Mouse (Mus musculus) limb, embryonic 13.5 days (tissue): ENCODE measurements around the gene Rgr. TPM values are rescaled to one million over a fixed set of nuclear protein-coding genes. Genes with fewer than 3 reads are reported as not detected.
"Not testable (repeated sequence)": the region's sequence is repeated elsewhere in the genome, so short reads cannot be mapped to it uniquely, and the experiment has no call there.

ENCODE experiments used
- ATAC-seq: fragments of 200-750 bp; cut with Nextera tagmentation; 2 replicates; pipeline ENCODE4 v1.8.0; 2017; ENCODE audit warnings: low read depth, moderate number of reproducible peaks, moderate TSS enrichment; ENCODE audit not compliant: low FRiP score
- H3K27ac ChIP-seq: fragments of 300-500 bp; sonication (generic); 2 replicates; pipeline ENCODE4 v1.5.1; 2015; ENCODE audit warnings: inconsistent platforms, mild to moderate bottlenecking, moderate library complexity
- H3K27me3 ChIP-seq: fragments of 300-500 bp; sonication (generic); 2 replicates; pipeline ENCODE4 v1.6.1; 2015; ENCODE audit warnings: mild to moderate bottlenecking, inconsistent platforms
- H3K36me3 ChIP-seq: fragments of 300-500 bp; sonication (generic); 2 replicates; pipeline ENCODE4 v1.6.1; 2015; ENCODE audit warnings: inconsistent platforms, mild to moderate bottlenecking, moderate library complexity
- H3K4me1 ChIP-seq: fragments of 300-500 bp; sonication (generic); 2 replicates; pipeline ENCODE4 v1.6.1; 2015; ENCODE audit warnings: inconsistent platforms
- H3K4me2 ChIP-seq: fragments of 300-500 bp; sonication (generic); replicated peaks from 2 replicates; pipeline ENCODE4 v1.6.1; 2015; ENCODE audit warnings: inconsistent platforms, mild to moderate bottlenecking, moderate library complexity
- H3K4me3 ChIP-seq: fragments of 300-500 bp; sonication (generic); 2 replicates; pipeline ENCODE4 v1.5.1; 2015; ENCODE audit warnings: moderate library complexity, mild to moderate bottlenecking, inconsistent platforms
- H3K9ac ChIP-seq: fragments of 300-500 bp; sonication (generic); 2 replicates; pipeline ENCODE4 v1.6.1; 2015; ENCODE audit warnings: mild to moderate bottlenecking, inconsistent platforms
- H3K9me3 ChIP-seq: fragments of 300-500 bp; sonication (generic); 2 replicates; pipeline ENCODE4 v1.6.1; 2016; ENCODE audit warnings: inconsistent platforms
- WGBS: fragments of 180-500 bp; shearing (Covaris S2); methylation state at CpG from one replicate; pipeline ENCODE4 v1.1.7; 2015; 5-methylcytosine and 5-hydroxymethylcytosine counted together
- polyA plus RNA-seq: library from polyadenylated mRNA; unstranded; fragments of >200 nt; fragmentation: Nextera tagmentation; extraction: Ambion mirVana; gene quantifications from 2 replicates; pipeline ENCODE4 v1.2.1, GENCODE M21; 2015

Gene Rgr
- polyA plus RNA-seq, 1 experiment from 2014 or later = 0.15 TPM

DNA sequence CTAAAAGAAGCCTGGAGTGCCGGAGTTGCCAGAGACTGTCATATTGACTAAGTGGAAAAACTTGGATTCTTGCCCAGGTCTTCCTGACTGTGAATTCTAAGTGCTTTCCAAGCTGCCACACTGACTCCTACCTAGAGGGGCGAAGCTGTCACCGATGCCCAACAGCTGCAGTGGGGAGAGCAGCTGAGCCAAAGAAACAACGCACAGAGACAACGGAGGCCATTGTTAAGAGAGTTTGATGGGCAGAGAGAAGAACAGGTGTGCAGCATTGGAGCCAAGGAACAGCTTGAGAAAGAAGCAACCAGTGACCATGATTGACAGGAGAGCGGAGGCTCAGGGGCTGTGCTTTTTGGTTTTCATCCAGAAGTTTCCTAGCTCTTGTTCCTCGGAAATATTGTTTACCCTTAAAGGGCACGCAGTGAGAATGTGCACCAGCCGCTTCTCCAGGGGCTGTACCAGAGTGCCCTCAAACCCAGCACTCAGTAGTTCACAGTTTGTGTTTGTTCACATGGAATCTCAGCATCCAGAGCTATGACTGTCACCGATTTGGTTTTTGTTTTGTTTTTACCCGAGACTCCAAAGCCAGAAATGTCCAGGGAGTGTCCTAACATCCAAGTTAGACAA lies 16.2 kb downstream of the Rgr start:
- Histone ChIP-seq H3K27me3 (no peaks in the 10 kb centered on the region), H3K9me3 (no peaks in the 10 kb centered on the region), H3K27ac (no peak overlapping the region), H3K4me2 (no peak overlapping the region), H3K4me3 (no peak overlapping the region), H3K4me1 (no peaks in the 10 kb centered on the region), H3K9ac (no peak overlapping the region), H3K36me3 (no peaks in the 10 kb centered on the region)
- 76% methylated on average over 11 of the region's 11 CpGs for WGBS
- ATAC-seq = peak; percentile 81

DNA sequence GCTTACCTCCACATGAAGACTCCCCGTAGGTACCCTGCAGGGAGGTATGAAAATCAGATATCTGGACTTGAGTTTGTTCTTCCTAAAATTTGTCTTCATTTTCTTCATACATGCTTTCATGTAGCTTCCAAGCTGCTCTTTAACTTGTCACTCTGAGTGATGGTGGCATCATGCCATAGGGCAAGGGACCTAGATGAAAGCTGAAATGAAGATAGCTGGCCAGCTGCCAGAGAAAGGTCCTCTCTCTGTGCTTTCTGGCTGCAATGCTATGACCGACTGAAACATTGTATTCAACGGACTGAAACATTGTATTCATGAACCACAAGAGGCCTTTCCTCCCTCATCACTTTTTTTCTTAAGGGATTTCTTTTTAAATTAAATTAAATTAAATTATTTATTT lies 20.2 kb downstream of the Rgr start:
- WGBS = 88% methylated on average over 3 of the region's 3 CpGs
- Histone ChIP-seq H3K9ac (no peak overlapping the region), H3K27me3 (no peaks in the 10 kb centered on the region), H3K4me3 (no peak overlapping the region), H3K27ac (no peak overlapping the region), H3K9me3 (no peaks in the 10 kb centered on the region), H3K36me3 (no peaks in the 10 kb centered on the region), H3K4me2 (no peak overlapping the region), H3K4me1 (no peaks in the 10 kb centered on the region)
- ATAC-seq = no peak

GRCm38 (mm10) chr14:37027951-37028350 lies 20.8 kb downstream of the Rgr start:
- Histone ChIP-seq H3K9ac (no peak overlapping the region), H3K36me3 (no peaks in the 10 kb centered on the region), H3K4me3 (no peak overlapping the region), H3K4me2 (no peak overlapping the region), H3K27ac (no peak overlapping the region), H3K4me1 (no peaks in the 10 kb centered on the region), H3K27me3 (no peaks in the 10 kb centered on the region), H3K9me3 (no peaks in the 10 kb centered on the region)
- ATAC-seq = no peak
- 87% methylated on average over 3 of the region's 3 CpGs for WGBS

GRCm38 (mm10) chr14:37027248-37027933 lies 21.4 kb downstream of the Rgr start:
- Histone ChIP-seq H3K27me3 (no peaks in the 10 kb centered on the region), H3K36me3 (no peaks in the 10 kb centered on the region), H3K4me1 (no peaks in the 10 kb centered on the region), H3K9ac (no peak overlapping the region), H3K4me2 (no peak overlapping the region), H3K4me3 (no peak overlapping the region), H3K27ac (no peak overlapping the region), H3K9me3 (no peaks in the 10 kb centered on the region)
- ATAC-seq = no peak
- 76% methylated on average over 4 of the region's 4 CpGs for WGBS

DNA sequence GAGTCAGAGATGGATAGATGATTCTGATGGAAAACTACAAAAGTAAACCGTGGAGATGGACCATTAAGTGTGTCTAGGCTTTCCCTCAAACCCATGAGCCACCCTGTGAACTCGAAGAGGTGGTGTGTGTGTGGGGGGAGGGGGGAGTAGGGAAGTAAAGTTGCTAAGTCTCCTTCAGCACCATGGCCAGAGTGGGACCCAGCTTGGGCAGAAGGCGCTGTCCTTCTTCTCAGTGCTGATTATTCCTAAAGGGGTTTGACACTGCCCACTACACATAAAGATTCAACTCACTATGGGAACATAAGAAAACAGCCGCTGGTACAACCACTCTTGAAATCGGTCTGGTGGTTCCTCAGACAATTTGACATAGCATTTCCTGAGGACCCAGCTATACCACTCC lies 32.9 kb downstream of the Rgr start:
- WGBS = 36% methylated on average over 5 of the region's 5 CpGs
- H3K4me3 ChIP-seq = no peak overlapping the region
- no peak overlapping the region for H3K9ac ChIP-seq
- no peaks in the 10 kb centered on the region for H3K4me1 ChIP-seq
- no peaks in the 10 kb centered on the region for H3K27me3 ChIP-seq
- ATAC-seq = no peak
- H3K9me3 ChIP-seq = peaks cover 3% of the 10 kb centered on the region; the same call in 1 of the 2 replicates
- H3K36me3 ChIP-seq = no peaks in the 10 kb centered on the region
- no peak overlapping the region for H3K27ac ChIP-seq
- H3K4me2 ChIP-seq = no peak overlapping the region

GRCm38 (mm10) chr14:37013644-37014043 lies 35.1 kb downstream of the Rgr start:
- Histone ChIP-seq H3K27ac (no peak overlapping the region), H3K4me3 (no peak overlapping the region), H3K9ac (no peak overlapping the region), H3K36me3 (no peaks in the 10 kb centered on the region), H3K4me2 (no peak overlapping the region), H3K4me1 (no peaks in the 10 kb centered on the region), H3K9me3 (peaks cover 3% of the 10 kb centered on the region; the same call in 1 of the 2 replicates), H3K27me3 (no peaks in the 10 kb centered on the region)
- no peak for ATAC-seq
- 57% methylated on average over 3 of the region's 3 CpGs for WGBS

DNA sequence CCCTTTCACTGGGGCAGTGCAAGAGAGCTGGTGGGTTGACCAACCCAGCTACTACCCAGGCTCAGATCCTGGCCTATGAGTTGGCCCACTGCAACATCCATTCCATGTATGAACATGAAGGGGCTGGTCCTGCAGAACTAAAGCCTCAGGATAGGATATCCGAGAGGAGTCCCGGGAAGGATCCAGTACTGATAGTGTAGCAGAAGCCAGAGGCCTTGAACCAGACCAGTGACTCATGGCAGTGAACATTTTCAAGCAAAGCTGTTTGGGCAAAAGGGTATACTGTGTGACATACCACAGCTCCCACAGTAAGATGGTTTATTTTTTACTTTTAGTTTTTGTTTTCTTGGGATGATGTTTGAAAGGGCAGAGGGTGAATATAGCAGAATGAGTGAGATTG lies 39.1 kb downstream of the Rgr start:
- Histone ChIP-seq H3K36me3 (no peaks in the 10 kb centered on the region), H3K4me2 (no peak overlapping the region), H3K4me1 (no peaks in the 10 kb centered on the region), H3K27ac (no peak overlapping the region), H3K9ac (no peak overlapping the region), H3K9me3 (no peaks in the 10 kb centered on the region), H3K4me3 (no peak overlapping the region), H3K27me3 (no peaks in the 10 kb centered on the region)
- WGBS = 87% methylated on average over 2 of the region's 2 CpGs
- no peak for ATAC-seq

DNA sequence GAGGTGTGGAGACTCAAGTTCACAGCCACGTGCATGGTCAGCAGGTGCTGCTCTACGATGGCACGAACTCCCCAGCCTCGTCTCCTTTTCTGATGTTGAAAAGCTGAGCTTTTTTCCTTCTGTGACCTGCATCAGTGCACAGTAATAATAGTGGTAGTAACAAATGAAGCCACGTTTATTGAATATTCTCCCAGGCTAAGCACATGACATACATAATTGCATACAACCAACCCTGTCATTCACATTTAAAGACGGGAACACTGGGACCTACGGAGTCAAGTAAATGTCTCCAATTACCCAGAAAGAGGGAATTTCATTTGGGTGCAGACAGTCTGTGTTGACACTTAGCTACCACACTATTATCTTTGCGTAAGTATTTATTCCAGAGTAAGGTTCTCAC lies 42.3 kb downstream of the Rgr start:
- 77% methylated on average over 8 of the region's 8 CpGs for WGBS
- no peak overlapping the region for H3K9ac ChIP-seq
- H3K4me2 ChIP-seq = no peak overlapping the region

DNA sequence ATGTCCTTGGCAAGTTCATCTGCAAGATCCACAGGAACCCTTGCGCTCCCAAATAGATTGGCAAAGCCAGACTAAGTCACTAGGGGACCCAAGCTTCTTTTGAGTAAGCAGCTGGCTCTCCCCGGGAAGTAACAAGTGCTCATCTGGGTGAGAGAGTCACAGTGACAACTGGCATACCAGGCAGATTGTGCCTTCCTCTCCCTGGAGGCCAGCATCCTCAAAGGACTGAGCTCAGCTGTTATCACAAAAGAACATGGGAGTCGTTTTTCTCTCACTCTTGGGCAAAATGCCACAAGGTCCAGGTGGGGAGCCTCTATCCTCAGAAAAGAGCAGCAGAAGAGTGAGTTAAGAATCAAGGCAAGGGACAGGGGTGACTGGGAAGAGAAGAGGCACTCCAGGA lies 42.9 kb downstream of the Rgr start:
- no peak overlapping the region for H3K9ac ChIP-seq
- WGBS = 37% methylated on average over 3 of the region's 3 CpGs

More for the DNA sequence above, 42.3 kb downstream of the Rgr start:
- H3K27ac ChIP-seq = no peak overlapping the region
- no peaks in the 10 kb centered on the region for H3K27me3 ChIP-seq
- H3K36me3 ChIP-seq = no peaks in the 10 kb centered on the region
- no peaks in the 10 kb centered on the region for H3K4me1 ChIP-seq
- H3K9me3 ChIP-seq = no peaks in the 10 kb centered on the region
- no peak overlapping the region for H3K4me3 ChIP-seq
- no peak for ATAC-seq

GRCm38 (mm10) chr14:37003431-37004095 lies 45.2 kb downstream of the Rgr start:
- no peak overlapping the region for H3K27ac ChIP-seq
- WGBS = 79% methylated on average over 8 of the region's 8 CpGs
- H3K4me2 ChIP-seq = no peak overlapping the region
- ATAC-seq = no peak
- H3K4me3 ChIP-seq = no peak overlapping the region
- no peaks in the 10 kb centered on the region for H3K9me3 ChIP-seq
- H3K9ac ChIP-seq = no peak overlapping the region
- no peaks in the 10 kb centered on the region for H3K36me3 ChIP-seq
- no peaks in the 10 kb centered on the region for H3K27me3 ChIP-seq
- no peaks in the 10 kb centered on the region for H3K4me1 ChIP-seq

More for the DNA sequence above, 42.9 kb downstream of the Rgr start:
- ATAC-seq = no peak
- H3K27me3 ChIP-seq = no peaks in the 10 kb centered on the region
- H3K36me3 ChIP-seq = no peaks in the 10 kb centered on the region
- no peak overlapping the region for H3K4me3 ChIP-seq
- H3K27ac ChIP-seq = no peak overlapping the region
- H3K4me2 ChIP-seq = no peak overlapping the region
- H3K9me3 ChIP-seq = no peaks in the 10 kb centered on the region
- no peaks in the 10 kb centered on the region for H3K4me1 ChIP-seq

- no peak overlapping the region for H3K4me3 ChIP-seq
- no peak for ATAC-seq
- H3K4me2 ChIP-seq = no peak overlapping the region
- no peaks in the 10 kb centered on the region for H3K4me1 ChIP-seq
- H3K36me3 ChIP-seq = no peaks in the 10 kb centered on the region
- WGBS = 72% methylated on average over 2 of the region's 2 CpGs
- H3K9ac ChIP-seq = no peak overlapping the region
- no peak overlapping the region for H3K27ac ChIP-seq
- H3K27me3 ChIP-seq = no peaks in the 10 kb centered on the region
- no peaks in the 10 kb centered on the region for H3K9me3 ChIP-seq
These were observed 45.9 kb downstream of the Rgr start for GRCm38 (mm10) chr14:37002852-37003251.

DNA sequence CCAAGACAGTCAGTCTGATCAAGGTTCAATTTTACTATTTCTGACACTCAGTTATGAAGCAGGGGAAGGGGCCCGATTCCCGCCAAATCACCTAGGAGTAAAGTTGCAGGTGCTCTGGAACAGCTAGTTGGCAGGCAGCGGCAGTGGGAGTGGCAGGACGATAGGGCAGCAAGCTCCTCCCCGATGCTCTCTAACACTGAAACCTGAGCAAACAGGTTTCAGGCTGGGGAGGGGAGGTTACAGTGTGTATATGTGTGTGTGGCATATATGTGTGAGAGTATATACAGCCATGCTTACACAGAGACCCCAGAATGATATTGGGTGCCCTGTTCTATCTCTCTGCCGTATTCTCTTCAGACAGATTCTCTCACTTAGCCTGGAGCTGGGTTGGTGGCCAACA lies 48.0 kb downstream of the Rgr start:
- ATAC-seq = not testable (repeated sequence)
- 76% methylated on average over 6 of the region's 6 CpGs for WGBS

More for the DNA sequence above, 48.0 kb downstream of the Rgr start:
- H3K4me1 ChIP-seq, H3K4me3 ChIP-seq, H3K27ac ChIP-seq, H3K9me3 ChIP-seq, H3K4me2 ChIP-seq, H3K9ac ChIP-seq, H3K36me3 ChIP-seq, H3K27me3 ChIP-seq: not testable (repeated sequence)
